Mouse (Mus musculus) heart, embryonic 12.5 days (tissue): Measurements from ENCODE around the gene R3hdm2. TPM values are rescaled to one million over a fixed set of nuclear protein-coding genes. Genes with fewer than 3 reads are reported as not detected.

ENCODE experiments used
- ATAC-seq: fragments of 200-750 bp; cut with Nextera tagmentation; 2 replicates; pipeline ENCODE4 v1.8.0; 2017; ENCODE audit warnings: moderate TSS enrichment, moderate library complexity; ENCODE audit not compliant: insufficient number of reproducible peaks, low FRiP score
- H3K27ac ChIP-seq: fragments of 300-500 bp; sonication (generic); 2 replicates; pipeline ENCODE4 v1.5.1; 2016; ENCODE audit warnings: mild to moderate bottlenecking, moderate library complexity; ENCODE audit not compliant: poor library complexity, severe bottlenecking
- H3K27me3 ChIP-seq: fragments of 300-500 bp; sonication (generic); replicated peaks from 2 replicates; pipeline ENCODE4 v1.6.1; 2016; ENCODE audit warnings: mild to moderate bottlenecking, moderate library complexity
- H3K36me3 ChIP-seq: fragments of 300-500 bp; sonication (generic); 2 replicates; pipeline ENCODE4 v1.6.1; 2016; ENCODE audit warnings: mild to moderate bottlenecking, moderate library complexity
- H3K4me1 ChIP-seq: fragments of 300-500 bp; sonication (generic); replicated peaks from 2 replicates; pipeline ENCODE4 v1.6.1; 2016; ENCODE audit warnings: mild to moderate bottlenecking
- H3K4me2 ChIP-seq: fragments of 300-500 bp; sonication (generic); 2 replicates; pipeline ENCODE4 v1.6.1; 2016; ENCODE audit warnings: mild to moderate bottlenecking, moderate library complexity
- H3K4me3 ChIP-seq: fragments of 300-500 bp; sonication (generic); 2 replicates; pipeline ENCODE4 v1.5.1; 2016; ENCODE audit warnings: mild to moderate bottlenecking
- H3K9ac ChIP-seq: fragments of 300-500 bp; sonication (generic); 2 replicates; pipeline ENCODE4 v1.6.1; 2016; ENCODE audit warnings: mild to moderate bottlenecking, moderate library complexity
- H3K9me3 ChIP-seq: fragments of 300-500 bp; sonication (generic); replicated peaks from 2 replicates; pipeline ENCODE4 v1.6.1; 2016; ENCODE audit warnings: mild to moderate bottlenecking, moderate library complexity
- WGBS: fragments of 180-500 bp; shearing (Covaris S2); methylation state at CpG from one replicate; pipeline ENCODE4 v1.1.7; 2016; 5-methylcytosine and 5-hydroxymethylcytosine counted together
- polyA plus RNA-seq: library from polyadenylated mRNA; unstranded; fragments of >200 nt; fragmentation: Nextera tagmentation; extraction: Ambion mirVana; gene quantifications from 2 replicates; pipeline ENCODE4 v1.2.1, GENCODE M21; 2016

Gene R3hdm2
- polyA plus RNA-seq, 1 experiment from 2014 or later = 35.8 TPM

GRCm38 (mm10) chr10:127512307-127512666 is 132.2 kb downstream of the R3hdm2 start:
- 6% methylated on average over 7 of the region's 7 CpGs for WGBS
- Histone ChIP-seq H3K27ac (no peak overlapping the region), H3K27me3 (peaks cover 88% of the 10 kb centered on the region), H3K9ac (no peak overlapping the region), H3K4me1 (peaks cover 75% of the 10 kb centered on the region), H3K4me2 (peak overlapping the region; percentile 84), H3K4me3 (peak overlapping the region; percentile 48), H3K36me3 (peaks cover 3% of the 10 kb centered on the region; the same call in 1 of the 2 replicates), H3K9me3 (no peaks in the 10 kb centered on the region)
- no peak for ATAC-seq

GRCm38 (mm10) chr10:127512813-127513212 is 132.7 kb downstream of the R3hdm2 start:
- Histone ChIP-seq H3K36me3 (peaks cover 8% of the 10 kb centered on the region), H3K4me1 (peaks cover 76% of the 10 kb centered on the region), H3K4me2 (peak overlapping the region; percentile 84), H3K27ac (no peak overlapping the region), H3K9me3 (no peaks in the 10 kb centered on the region), H3K27me3 (peaks cover 88% of the 10 kb centered on the region), H3K4me3 (peak overlapping the region; percentile 48), H3K9ac (peak overlapping the region; percentile 19; the same call in 1 of the 2 replicates)
- peak; percentile 10; the same call in 1 of the 2 replicates for ATAC-seq
- under 1% methylated on average over 27 of the region's 27 CpGs for WGBS

GRCm38 (mm10) chr10:127513501-127514091 is 133.5 kb downstream of the R3hdm2 start:
- Histone ChIP-seq H3K27me3 (peaks cover 88% of the 10 kb centered on the region), H3K36me3 (peaks cover 16% of the 10 kb centered on the region), H3K9ac (peak overlapping the region; percentile 19; the same call in 1 of the 2 replicates), H3K4me3 (peak overlapping the region; percentile 23), H3K4me2 (peak overlapping the region; percentile 84), H3K9me3 (no peaks in the 10 kb centered on the region), H3K4me1 (peaks cover 69% of the 10 kb centered on the region), H3K27ac (no peak overlapping the region)
- under 1% methylated on average over 16 of the region's 16 CpGs for WGBS
- 0 out of 2 replicates have a peak, but pooled peaks have one; percentile 27 for ATAC-seq

- ATAC-seq = no peak
- peak overlapping the region; percentile 84 for H3K4me2 ChIP-seq
- H3K4me1 ChIP-seq = peaks cover 64% of the 10 kb centered on the region
- H3K9ac ChIP-seq = no peak overlapping the region
- peaks cover 89% of the 10 kb centered on the region for H3K27me3 ChIP-seq
- H3K36me3 ChIP-seq = peaks cover 22% of the 10 kb centered on the region
- WGBS = 9% methylated on average over 13 of the region's 13 CpGs
- H3K4me3 ChIP-seq = 0 out of 2 replicates have a peak overlapping the region, but pooled peaks have one; percentile 2
- no peak overlapping the region for H3K27ac ChIP-seq
- no peaks in the 10 kb centered on the region for H3K9me3 ChIP-seq
Measured at GRCm38 (mm10) chr10:127514111-127514698, 134.1 kb downstream of the R3hdm2 start.

GRCm38 (mm10) chr10:127514764-127515163 is 134.6 kb downstream of the R3hdm2 start, which contains the start of gene Ndufa4l2:
Gene Ndufa4l2 (plus strand): TSS chr10:127514967.
- H3K4me2 ChIP-seq = peak within 1 kb of the TSS; percentile 84
- H3K4me1 ChIP-seq = peaks cover 59% of the 10 kb centered on the region
- H3K9me3 ChIP-seq = no peaks in the 10 kb centered on the region
- H3K36me3 ChIP-seq = peaks cover 27% of the 10 kb centered on the region
- H3K4me3 ChIP-seq = peak within 1 kb of the TSS; percentile 23
- H3K9ac ChIP-seq = 0 out of 2 replicates have a peak within 1 kb of the TSS, but pooled peaks have one; percentile 19
- H3K27me3 ChIP-seq = peaks cover 83% of the 10 kb centered on the region
- WGBS = 9% methylated on average over 6 of the region's 6 CpGs
- H3K27ac ChIP-seq = no peak within 1 kb of the TSS
- ATAC-seq = no peak

GRCm38 (mm10) chr10:127515271-127515982 is 135.3 kb downstream of the R3hdm2 start:
- ATAC-seq = no peak
- H3K4me1 ChIP-seq = peaks cover 58% of the 10 kb centered on the region
- WGBS = 30% methylated on average over 9 of the region's 9 CpGs
- H3K36me3 ChIP-seq = peaks cover 34% of the 10 kb centered on the region
- no peaks in the 10 kb centered on the region for H3K9me3 ChIP-seq
- H3K4me2 ChIP-seq = peak overlapping the region; percentile 84
- no peak overlapping the region for H3K9ac ChIP-seq
- H3K27ac ChIP-seq = no peak overlapping the region
- 0 out of 2 replicates have a peak overlapping the region, but pooled peaks have one; percentile 2 for H3K4me3 ChIP-seq
- peaks cover 76% of the 10 kb centered on the region for H3K27me3 ChIP-seq

GRCm38 (mm10) chr10:127515983-127516459 is 135.9 kb downstream of the R3hdm2 start:
- peak overlapping the region; percentile 29 for H3K4me3 ChIP-seq
- peak overlapping the region; percentile 54 for H3K9ac ChIP-seq

GRCm38 (mm10) chr10:127516576-127517260 is 136.6 kb downstream of the R3hdm2 start:
- peak; percentile 24; the same call in 1 of the 2 replicates for ATAC-seq
- peak overlapping the region; percentile 54 for H3K9ac ChIP-seq
- H3K27ac ChIP-seq = no peak overlapping the region
- peaks cover 63% of the 10 kb centered on the region for H3K27me3 ChIP-seq
- H3K36me3 ChIP-seq = peaks cover 35% of the 10 kb centered on the region
- H3K4me3 ChIP-seq = peak overlapping the region; percentile 29
- WGBS = 11% methylated on average over 30 of the region's 30 CpGs
- H3K4me2 ChIP-seq = peak overlapping the region; percentile 63
- H3K9me3 ChIP-seq = no peaks in the 10 kb centered on the region
- H3K4me1 ChIP-seq = peaks cover 64% of the 10 kb centered on the region

More at GRCm38 (mm10) chr10:127515983-127516459, 135.9 kb downstream of the R3hdm2 start:
- H3K9me3 ChIP-seq = no peaks in the 10 kb centered on the region
- peaks cover 64% of the 10 kb centered on the region for H3K4me1 ChIP-seq
- H3K27me3 ChIP-seq = peaks cover 70% of the 10 kb centered on the region
- peak overlapping the region; percentile 63 for H3K4me2 ChIP-seq
- 18% methylated on average over 8 of the region's 8 CpGs for WGBS
- no peak for ATAC-seq
- H3K36me3 ChIP-seq = peaks cover 35% of the 10 kb centered on the region
- no peak overlapping the region for H3K27ac ChIP-seq

- H3K27ac ChIP-seq = no peak overlapping the region
- H3K4me2 ChIP-seq = no peak overlapping the region
- H3K36me3 ChIP-seq = peaks cover 35% of the 10 kb centered on the region
- ATAC-seq = no peak
- no peak overlapping the region for H3K4me3 ChIP-seq
- no peaks in the 10 kb centered on the region for H3K9me3 ChIP-seq
- no peak overlapping the region for H3K9ac ChIP-seq
- WGBS = 95% methylated on average over 22 of the region's 22 CpGs
- peaks cover 56% of the 10 kb centered on the region for H3K4me1 ChIP-seq
- H3K27me3 ChIP-seq = peaks cover 56% of the 10 kb centered on the region
Measured at GRCm38 (mm10) chr10:127517941-127518340, 137.8 kb downstream of the R3hdm2 start.

- Histone ChIP-seq H3K36me3 (peaks cover 35% of the 10 kb centered on the region), H3K27ac (no peak overlapping the region), H3K9ac (no peak overlapping the region), H3K27me3 (peaks cover 59% of the 10 kb centered on the region), H3K4me3 (no peak overlapping the region), H3K4me1 (peaks cover 44% of the 10 kb centered on the region), H3K4me2 (no peak overlapping the region), H3K9me3 (no peaks in the 10 kb centered on the region)
- ATAC-seq = no peak
- WGBS = 89% methylated on average over 26 of the region's 26 CpGs
Measured at GRCm38 (mm10) chr10:127519041-127519701, 139.0 kb downstream of the R3hdm2 start.
